Mouse (Mus musculus) liver, embryonic 13.5 days (tissue): ENCODE measurements at regions not wholly inside any gene's neighbourhood (a gene's known extent, or its start where the extent isn't known, plus 50 kb on each side); places are given as distances from the start of the nearest gene placed in this dataset.

ENCODE experiments used
- ATAC-seq: fragments of 200-750 bp; cut with Nextera tagmentation; 2 replicates; pipeline ENCODE4 v1.8.0; 2017; ENCODE audit warnings: low read depth, mild to moderate bottlenecking, moderate number of reproducible peaks, moderate library complexity
- DNase-seq: peaks from one replicate; pipeline ENCODE4 v3.0.0; 2022
- H3K27ac ChIP-seq: fragments of 300-500 bp; sonication (generic); 2 replicates; pipeline ENCODE4 v1.5.1; 2015; ENCODE audit warnings: moderate library complexity, mild to moderate bottlenecking, inconsistent platforms
- H3K27me3 ChIP-seq: fragments of 300-500 bp; sonication (generic); 2 replicates; pipeline ENCODE4 v1.6.1; 2015; ENCODE audit warnings: mild to moderate bottlenecking, inconsistent platforms
- H3K36me3 ChIP-seq: fragments of 300-500 bp; sonication (generic); 2 replicates; pipeline ENCODE4 v1.6.1; 2015; ENCODE audit warnings: mild to moderate bottlenecking, inconsistent platforms
- H3K4me1 ChIP-seq: fragments of 300-500 bp; sonication (generic); replicated peaks from 2 replicates; pipeline ENCODE4 v1.6.1; 2015; ENCODE audit warnings: inconsistent platforms
- H3K4me2 ChIP-seq: fragments of 300-500 bp; sonication (generic); 2 replicates; pipeline ENCODE4 v1.6.1; 2015; ENCODE audit warnings: inconsistent platforms, mild to moderate bottlenecking, moderate library complexity
- H3K4me3 ChIP-seq: fragments of 300-500 bp; sonication (generic); replicated peaks from 2 replicates; pipeline ENCODE4 v1.5.1; 2015; ENCODE audit warnings: mild to moderate bottlenecking, inconsistent platforms
- H3K9ac ChIP-seq: fragments of 300-500 bp; sonication (generic); 2 replicates; pipeline ENCODE4 v1.6.1; 2015; ENCODE audit warnings: mild to moderate bottlenecking, inconsistent platforms
- H3K9me3 ChIP-seq: fragments of 300-500 bp; sonication (generic); replicated peaks from 2 replicates; pipeline ENCODE4 v1.6.1; 2016; ENCODE audit warnings: inconsistent platforms
- WGBS: fragments of 180-500 bp; shearing (Covaris S2); methylation state at CpG from one replicate; pipeline ENCODE4 v1.1.7; 2015; ENCODE audit not compliant: insufficient replicate concordance; 5-methylcytosine and 5-hydroxymethylcytosine counted together

- Histone ChIP-seq H3K4me1 (peaks cover 12% of the 10 kb centered on the region; the same call in 1 of the 2 replicates), H3K4me3 (no peak overlapping the region), H3K9ac (no peak overlapping the region), H3K36me3 (no peaks in the 10 kb centered on the region), H3K9me3 (no peaks in the 10 kb centered on the region), H3K27ac (no peak overlapping the region), H3K27me3 (no peaks in the 10 kb centered on the region), H3K4me2 (no peak overlapping the region)
- no peak for ATAC-seq
- 22% methylated on average over 12 of the region's 12 CpGs for WGBS
- DNase-seq: no peak
Observed at GRCm38 (mm10) chr9:61662055-61663028, 252.0 kb downstream of the Rplp1 start.

GRCm38 (mm10) chr9:61660191-61660590 is 254.2 kb downstream of the Rplp1 start:
- H3K9ac ChIP-seq: no peak overlapping the region
- DNase-seq: no peak
- no peak overlapping the region for H3K4me2 ChIP-seq
- no peaks in the 10 kb centered on the region for H3K36me3 ChIP-seq
- H3K4me3 ChIP-seq: no peak overlapping the region
- ATAC-seq: no peak
- H3K27ac ChIP-seq: no peak overlapping the region
- peaks cover 5% of the 10 kb centered on the region; the same call in 1 of the 2 replicates for H3K4me1 ChIP-seq
- WGBS: 21% methylated on average over 3 of the region's 3 CpGs
- no peaks in the 10 kb centered on the region for H3K9me3 ChIP-seq
- no peaks in the 10 kb centered on the region for H3K27me3 ChIP-seq

GRCm38 (mm10) chr9:61657996-61658395 is 256.3 kb downstream of the Rplp1 start:
- peaks cover 5% of the 10 kb centered on the region; the same call in 1 of the 2 replicates for H3K4me1 ChIP-seq
- no peaks in the 10 kb centered on the region for H3K9me3 ChIP-seq
- DNase-seq (no peak), ATAC-seq (no peak)
- no peaks in the 10 kb centered on the region for H3K27me3 ChIP-seq
- no peak overlapping the region for H3K9ac ChIP-seq
- H3K4me3 ChIP-seq: no peak overlapping the region
- H3K36me3 ChIP-seq: no peaks in the 10 kb centered on the region
- 69% methylated on average over 8 of the region's 8 CpGs for WGBS
- no peak overlapping the region for H3K27ac ChIP-seq
- H3K4me2 ChIP-seq: no peak overlapping the region

- no peak for ATAC-seq
- 56% methylated on average over 9 of the region's 9 CpGs for WGBS
Observed at GRCm38 (mm10) chr9:61655433-61655981, 258.8 kb downstream of the Rplp1 start.

GRCm38 (mm10) chr9:61645661-61646425 is 268.5 kb downstream of the Rplp1 start:
- no peak overlapping the region for H3K4me2 ChIP-seq
- H3K9me3 ChIP-seq: no peaks in the 10 kb centered on the region
- ATAC-seq: no peak
- H3K36me3 ChIP-seq: no peaks in the 10 kb centered on the region
- H3K4me1 ChIP-seq: no peaks in the 10 kb centered on the region
- no peak overlapping the region for H3K4me3 ChIP-seq
- WGBS: 51% methylated on average over 20 of the region's 20 CpGs
- DNase-seq: no peak
- H3K27me3 ChIP-seq: no peaks in the 10 kb centered on the region
- no peak overlapping the region for H3K9ac ChIP-seq
- no peak overlapping the region for H3K27ac ChIP-seq

More at GRCm38 (mm10) chr9:61655433-61655981, 258.8 kb downstream of the Rplp1 start:
- Histone ChIP-seq H3K27me3 (peaks cover 5% of the 10 kb centered on the region; the same call in 1 of the 2 replicates), H3K9me3 (no peaks in the 10 kb centered on the region), H3K4me3 (no peak overlapping the region), H3K4me1 (no peaks in the 10 kb centered on the region), H3K27ac (no peak overlapping the region), H3K9ac (no peak overlapping the region), H3K36me3 (no peaks in the 10 kb centered on the region), H3K4me2 (no peak overlapping the region)
- DNase-seq: no peak

- no peak overlapping the region for H3K4me2 ChIP-seq
- ATAC-seq: no peak
- H3K27ac ChIP-seq: no peak overlapping the region
- no peak overlapping the region for H3K9ac ChIP-seq
- H3K4me3 ChIP-seq: no peak overlapping the region
- H3K27me3 ChIP-seq: 0 out of 2 replicates have a peak, but pooled peaks cover 7% of the 10 kb centered on the region
- no peaks in the 10 kb centered on the region for H3K9me3 ChIP-seq
- no peaks in the 10 kb centered on the region for H3K4me1 ChIP-seq
- no peak for DNase-seq
- WGBS: 78% methylated on average over 3 of the region's 3 CpGs
- H3K36me3 ChIP-seq: no peaks in the 10 kb centered on the region
Observed at GRCm38 (mm10) chr9:61640739-61641138, 268.6 kb downstream of the Tle3 start.

GRCm38 (mm10) chr9:61638908-61639307 is 266.7 kb downstream of the Tle3 start:
- H3K27ac ChIP-seq: no peak overlapping the region

GRCm38 (mm10) chr9:61633936-61634335 is 261.8 kb downstream of the Tle3 start:
- H3K4me1 ChIP-seq: no peaks in the 10 kb centered on the region
- H3K27me3 ChIP-seq: 0 out of 2 replicates have a peak, but pooled peaks cover 7% of the 10 kb centered on the region
- 73% methylated on average over 9 of the region's 9 CpGs for WGBS

More at GRCm38 (mm10) chr9:61638908-61639307, 266.7 kb downstream of the Tle3 start:
- ATAC-seq (no peak), DNase-seq (no peak)
- H3K4me2 ChIP-seq: no peak overlapping the region
- H3K4me1 ChIP-seq: no peaks in the 10 kb centered on the region
- 0 out of 2 replicates have a peak, but pooled peaks cover 7% of the 10 kb centered on the region for H3K27me3 ChIP-seq
- 76% methylated on average over 11 of the region's 11 CpGs for WGBS
- H3K36me3 ChIP-seq: no peaks in the 10 kb centered on the region
- no peak overlapping the region for H3K9ac ChIP-seq
- no peaks in the 10 kb centered on the region for H3K9me3 ChIP-seq
- no peak overlapping the region for H3K4me3 ChIP-seq

GRCm38 (mm10) chr9:61632602-61633001 is 260.4 kb downstream of the Tle3 start:
- Histone ChIP-seq H3K9ac (no peak overlapping the region), H3K36me3 (no peaks in the 10 kb centered on the region), H3K9me3 (no peaks in the 10 kb centered on the region), H3K4me3 (no peak overlapping the region), H3K4me2 (no peak overlapping the region), H3K4me1 (no peaks in the 10 kb centered on the region), H3K27ac (no peak overlapping the region), H3K27me3 (0 out of 2 replicates have a peak, but pooled peaks cover 7% of the 10 kb centered on the region)
- ATAC-seq (no peak), DNase-seq (no peak)
- WGBS: 74% methylated on average over 3 of the region's 3 CpGs

More at GRCm38 (mm10) chr9:61633936-61634335, 261.8 kb downstream of the Tle3 start:
- DNase-seq (no peak), ATAC-seq (no peak)
- Histone ChIP-seq H3K27ac (no peak overlapping the region), H3K9ac (no peak overlapping the region), H3K4me2 (no peak overlapping the region), H3K36me3 (no peaks in the 10 kb centered on the region), H3K9me3 (no peaks in the 10 kb centered on the region), H3K4me3 (no peak overlapping the region)

- no peaks in the 10 kb centered on the region for H3K4me1 ChIP-seq
- no peak overlapping the region for H3K27ac ChIP-seq
- DNase-seq (no peak), ATAC-seq (no peak)
- H3K27me3 ChIP-seq: no peaks in the 10 kb centered on the region; the same call in 1 of the 2 replicates
- no peak overlapping the region for H3K9ac ChIP-seq
- H3K4me3 ChIP-seq: no peak overlapping the region
- H3K36me3 ChIP-seq: no peaks in the 10 kb centered on the region
- WGBS: 78% methylated on average over 7 of the region's 7 CpGs
- H3K9me3 ChIP-seq: no peaks in the 10 kb centered on the region
- no peak overlapping the region for H3K4me2 ChIP-seq
Observed at GRCm38 (mm10) chr9:61631097-61631496, 258.9 kb downstream of the Tle3 start.
